Mouse (Mus musculus) stomach, postnatal 0 days (tissue): Measurements from ENCODE around the gene 2700049A03Rik.

Source experiments
- CTCF ChIP-seq: IDR thresholded peaks from 2 replicates; pipeline ENCODE4 v1.5.1; 2016; ENCODE audit warnings: antibody characterized with exemption, low read depth, mild to moderate bottlenecking, moderate library complexity
- EP300 ChIP-seq: optimal IDR thresholded peaks from 2 replicates; pipeline ENCODE3; 2016; ENCODE audit warnings: antibody characterized with exemption

DNA sequence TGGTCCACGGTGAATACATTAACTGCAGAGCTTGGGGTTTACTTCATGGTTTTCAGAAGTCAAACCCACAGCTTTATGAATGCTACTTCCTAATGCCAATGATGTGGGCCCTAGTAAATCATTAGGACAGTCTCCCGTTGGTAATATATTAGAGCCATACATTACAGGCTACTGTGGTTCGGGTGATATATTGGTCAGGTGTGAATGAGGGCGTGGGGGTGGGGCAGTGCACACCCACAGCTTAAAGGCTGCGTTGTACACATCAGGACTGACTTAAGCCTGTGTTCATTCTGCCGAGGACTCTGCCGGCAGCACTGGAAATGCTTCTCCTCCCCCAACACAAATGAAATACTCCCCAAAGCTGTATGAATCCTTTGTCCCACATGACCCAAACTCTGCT lies 118.1 kb downstream of the 2700049A03Rik start:
- no peak for TF ChIP-seq CTCF
- TF ChIP-seq EP300 = no peak
